23 mouse cellular contexts compared by ENCODE assay signal in genomic region chr2:36098021-36098420, GRCm38 (mm10). TPM values are rescaled to one million over a fixed set of nuclear protein-coding genes. Genes with fewer than 3 reads are reported as not detected.
A peak's percentile ranks its signal among the peaks of the same experiment; 100 is the strongest.
DNase-seq lines count a peak whose midpoint lies in the region; ATAC-seq lines count a peak whose summit lies in the region.
"Had no signal": no experiment of that assay in that cellular context is flagged by ENCODE, and none has a peak within 500 bp of the region (broad histone marks: within the 10 kb centered on the region; RNA-seq: fewer than 3 reads in every experiment).

No protein-coding gene starts in this region.

- peak overlapping the region; percentile 9; the same call in 1 of the 2 replicates for H3K9ac ChIP-seq in forebrain, embryonic 13.5 days
- no peak overlapping the region for H3K9ac ChIP-seq in neural tube, embryonic 12.5 days
- H3K9ac ChIP-seq in forebrain, embryonic 14.5 days (ENCODE audit: low read length), result peak overlapping the region; percentile 38
- H3K9ac ChIP-seq: hindbrain, embryonic 13.5 days; intestine, embryonic 15.5 days had no signal

- H3K4me3 ChIP-seq in forebrain, embryonic 13.5 days, result peak overlapping the region; percentile 22
- H3K4me3 ChIP-seq in forebrain, embryonic 10.5 days, result no peak overlapping the region
- peak overlapping the region; percentile 13; the same call in 1 of the 2 replicates for H3K4me3 ChIP-seq in neural tube, embryonic 12.5 days
- H3K4me3 ChIP-seq in forebrain, embryonic 14.5 days (ENCODE audit: low read depth, low read length), result peak overlapping the region; percentile 0; the same call in 1 of the 2 replicates
- H3K4me3 ChIP-seq: heart, embryonic 10.5 days; hindbrain, embryonic 13.5 days; intestine, embryonic 15.5 days had no signal

- DNase-seq in forebrain, embryonic 10.5 days (ENCODE audit: extremely low spot score, low spot score), result no peak
- no peak for DNase-seq in neural tube, embryonic 10.5 days (ENCODE audit: extremely low spot score, low spot score)
- DNase-seq in forebrain, embryonic 14.5 days (ENCODE audit: low spot score), result no peak
- DNase-seq in left cerebral cortex, adult 11 months (ENCODE audit: low spot score), result no peak
- no peak for DNase-seq in layer of hippocampus, adult 9-11 months
- DNase-seq: adrenal gland, postnatal 10 days; cerebellum, adult 11 months; cerebellum, adult 8-10 months; embryo, embryonic 11 days; gastrocnemius, postnatal 10 days; heart, adult 18-20 months; heart, postnatal 10 days; heart, postnatal 4 days had no signal

- ATAC-seq in forebrain, embryonic 13.5 days, result no peak
- ATAC-seq in neural tube, embryonic 12.5 days (ENCODE audit: low FRiP score, low read depth), result no peak
- ATAC-seq in forebrain, embryonic 14.5 days, result no peak
- ATAC-seq in megakaryocyte progenitor cell, adult 5-6 weeks (replicated peaks; ENCODE audit: poor library complexity), result no peak
- ATAC-seq: intestine, embryonic 15.5 days had no signal

- H3K36me3 ChIP-seq in forebrain, embryonic 13.5 days (ENCODE audit: poor library complexity, severe bottlenecking), result no peaks in the 10 kb centered on the region
- H3K36me3 ChIP-seq in forebrain, embryonic 10.5 days (replicated peaks), result no peaks in the 10 kb centered on the region
- H3K36me3 ChIP-seq in neural tube, embryonic 12.5 days, result no peaks in the 10 kb centered on the region
- H3K36me3 ChIP-seq in forebrain, embryonic 14.5 days (ENCODE audit: control insufficient read depth, insufficient read depth, low read length), result no peaks in the 10 kb centered on the region
- H3K36me3 ChIP-seq: heart, embryonic 10.5 days; hindbrain, embryonic 13.5 days; intestine, embryonic 15.5 days had no signal

- peak overlapping the region; percentile 64 for H3K4me2 ChIP-seq in forebrain, embryonic 13.5 days
- no peak overlapping the region for H3K4me2 ChIP-seq in neural tube, embryonic 12.5 days (replicated peaks)
- H3K4me2 ChIP-seq in forebrain, embryonic 14.5 days (ENCODE audit: low read length), result peak overlapping the region; percentile 52
- H3K4me2 ChIP-seq: hindbrain, embryonic 13.5 days; intestine, embryonic 15.5 days had no signal

- H3K27me3 ChIP-seq in forebrain, embryonic 13.5 days, result peaks cover 100% of the 10 kb centered on the region
- peaks cover 100% of the 10 kb centered on the region for H3K27me3 ChIP-seq in forebrain, embryonic 10.5 days (ENCODE audit: poor library complexity, severe bottlenecking)
- peaks cover 100% of the 10 kb centered on the region for H3K27me3 ChIP-seq in neural tube, embryonic 12.5 days (replicated peaks)
- H3K27me3 ChIP-seq in forebrain, embryonic 14.5 days (replicated peaks; ENCODE audit: control insufficient read depth, insufficient read depth, low read length), result peaks cover 88% of the 10 kb centered on the region

- peaks cover 6% of the 10 kb centered on the region; the same call in 1 of the 2 replicates for H3K4me1 ChIP-seq in forebrain, embryonic 13.5 days
- peaks cover 21% of the 10 kb centered on the region for H3K4me1 ChIP-seq in forebrain, embryonic 10.5 days
- H3K4me1 ChIP-seq in neural tube, embryonic 12.5 days, result peaks cover 13% of the 10 kb centered on the region; the same call in 1 of the 2 replicates
- H3K4me1 ChIP-seq in forebrain, embryonic 14.5 days (ENCODE audit: control insufficient read depth, insufficient read depth, low read length), result no peaks in the 10 kb centered on the region

- H3K27ac ChIP-seq in forebrain, embryonic 13.5 days, result 0 out of 2 replicates have a peak overlapping the region, but pooled peaks have one; percentile 15
- no peak overlapping the region for H3K27ac ChIP-seq in forebrain, embryonic 10.5 days
- H3K27ac ChIP-seq in neural tube, embryonic 12.5 days, result no peak overlapping the region
- no peak overlapping the region for H3K27ac ChIP-seq in forebrain, embryonic 14.5 days (ENCODE audit: low read depth, low read length)
- H3K27ac ChIP-seq: heart, embryonic 10.5 days; hindbrain, embryonic 13.5 days; intestine, embryonic 15.5 days had no signal

- H3K9me3 ChIP-seq in forebrain, embryonic 13.5 days (replicated peaks), result no peaks in the 10 kb centered on the region
- no peaks in the 10 kb centered on the region for H3K9me3 ChIP-seq in forebrain, embryonic 10.5 days
- H3K9me3 ChIP-seq in neural tube, embryonic 12.5 days, result no peaks in the 10 kb centered on the region
- H3K9me3 ChIP-seq in forebrain, embryonic 14.5 days (replicated peaks; ENCODE audit: control insufficient read depth, low read length), result no peaks in the 10 kb centered on the region
- H3K9me3 ChIP-seq: heart, embryonic 10.5 days; hindbrain, embryonic 13.5 days; intestine, embryonic 15.5 days had no signal

- WGBS in forebrain, embryonic 13.5 days, result 4% methylated on average over 5 of the region's 5 CpGs
- whole genome bisulfite sequencing in forebrain, embryonic 10.5 days, result 1% methylated on average over 5 of the region's 5 CpGs
- WGBS in neural tube, embryonic 12.5 days, result 2% methylated on average over 5 of the region's 5 CpGs
- WGBS in forebrain, embryonic 14.5 days, result 2% methylated on average over 5 of the region's 5 CpGs

RNA-seq across cellular contexts. Expression of gene Lhx6, which starts 7.2 kb away (rescaled TPM):
- 25.9 and 33.7 TPM in 2 replicates for polyA plus RNA-seq in forebrain, embryonic 13.5 days (2015; fragmentation: Nextera tagmentation; extraction: Ambion mirVana)
- polyA plus RNA-seq in forebrain, embryonic 10.5 days (2016; fragmentation: Nextera tagmentation; extraction: Ambion mirVana), result 2.2 and 2.8 TPM in 2 replicates
- 1.2 and 1.4 TPM in 2 replicates for polyA plus RNA-seq in neural tube, embryonic 12.5 days (2016; fragmentation: Nextera tagmentation; extraction: Ambion mirVana)
- 14.7 and 27.3 TPM in 2 replicates for polyA plus RNA-seq in forebrain, embryonic 14.5 days (2014; fragmentation: Nextera tagmentation; extraction: Ambion mirVana)
- total RNA-seq in megakaryocyte progenitor cell, adult 5-6 weeks (2015), result not detected in 2 replicates
- total RNA-seq in megakaryocyte progenitor cell, adult 5-6 weeks (2017), result not detected in 2 replicates
- total RNA-seq: common myeloid progenitor, adult 5-6 weeks had no signal

RNA-seq across cellular contexts. Expression of gene Mrrf, which starts 38.2 kb away (rescaled TPM):
- 25.7 and 27.2 TPM in 2 replicates for polyA plus RNA-seq in forebrain, embryonic 13.5 days (2015; fragmentation: Nextera tagmentation; extraction: Ambion mirVana)
- polyA plus RNA-seq in forebrain, embryonic 10.5 days (2016; fragmentation: Nextera tagmentation; extraction: Ambion mirVana), result 24.2 and 28.7 TPM in 2 replicates
- 23.1 and 23.8 TPM in 2 replicates for polyA plus RNA-seq in neural tube, embryonic 12.5 days (2016; fragmentation: Nextera tagmentation; extraction: Ambion mirVana)
- 37.2 and 39.9 TPM in 2 replicates for polyA plus RNA-seq in forebrain, embryonic 14.5 days (2014; fragmentation: Nextera tagmentation; extraction: Ambion mirVana)
- 21.4 and 21.6 TPM in 2 replicates for total RNA-seq in megakaryocyte progenitor cell, adult 5-6 weeks (2015)
- total RNA-seq in megakaryocyte progenitor cell, adult 5-6 weeks (2017), result 23.5 and 24.4 TPM in 2 replicates

RNA-seq across cellular contexts. Expression of gene Rbm18, which starts 38.6 kb away (rescaled TPM):
- polyA plus RNA-seq in forebrain, embryonic 13.5 days (2015; fragmentation: Nextera tagmentation; extraction: Ambion mirVana), result 140 and 143 TPM in 2 replicates
- 71.8 and 72.1 TPM in 2 replicates for polyA plus RNA-seq in forebrain, embryonic 10.5 days (2016; fragmentation: Nextera tagmentation; extraction: Ambion mirVana)
- polyA plus RNA-seq in neural tube, embryonic 12.5 days (2016; fragmentation: Nextera tagmentation; extraction: Ambion mirVana), result 127 and 128 TPM in 2 replicates
- polyA plus RNA-seq in forebrain, embryonic 14.5 days (2014; fragmentation: Nextera tagmentation; extraction: Ambion mirVana), result 166 and 187 TPM in 2 replicates
- 32.7 and 34.3 TPM in 2 replicates for total RNA-seq in megakaryocyte progenitor cell, adult 5-6 weeks (2015)
- total RNA-seq in megakaryocyte progenitor cell, adult 5-6 weeks (2017), result 21.0 and 22.2 TPM in 2 replicates

RNA-seq across cellular contexts. Expression of gene Morn5, which starts 48.8 kb away (rescaled TPM):
- polyA plus RNA-seq in forebrain, embryonic 13.5 days (2015; fragmentation: Nextera tagmentation; extraction: Ambion mirVana), result 2.0 and 4.1 TPM in 2 replicates
- 0.56 TPM in 1 of 2 replicates, not detected in the other for polyA plus RNA-seq in forebrain, embryonic 10.5 days (2016; fragmentation: Nextera tagmentation; extraction: Ambion mirVana)
- 0.48 and 0.50 TPM in 2 replicates for polyA plus RNA-seq in neural tube, embryonic 12.5 days (2016; fragmentation: Nextera tagmentation; extraction: Ambion mirVana)
- 2.6 and 3.4 TPM in 2 replicates for polyA plus RNA-seq in forebrain, embryonic 14.5 days (2014; fragmentation: Nextera tagmentation; extraction: Ambion mirVana)
- not detected in 2 replicates for total RNA-seq in megakaryocyte progenitor cell, adult 5-6 weeks (2015)
- total RNA-seq in megakaryocyte progenitor cell, adult 5-6 weeks (2017), result not detected in 2 replicates
- total RNA-seq: adrenal gland, postnatal 10 days; adrenal gland, postnatal 4 days; common myeloid progenitor, adult 5-6 weeks; gastrocnemius, postnatal 10 days; gastrocnemius, postnatal 4 days; heart, adult 18-20 months; heart, postnatal 10 days; heart, postnatal 4 days had no signal
- polyA plus RNA-seq: heart, embryonic 10.5 days; heart, embryonic 14.5 days had no signal

RNA-seq across cellular contexts. Expression of gene Ndufa8, which starts 48.8 kb away (rescaled TPM):
- polyA plus RNA-seq in forebrain, embryonic 13.5 days (2015; fragmentation: Nextera tagmentation; extraction: Ambion mirVana), result 222 and 237 TPM in 2 replicates
- 189 and 195 TPM in 2 replicates for polyA plus RNA-seq in forebrain, embryonic 10.5 days (2016; fragmentation: Nextera tagmentation; extraction: Ambion mirVana)
- polyA plus RNA-seq in neural tube, embryonic 12.5 days (2016; fragmentation: Nextera tagmentation; extraction: Ambion mirVana), result 202 and 212 TPM in 2 replicates
- polyA plus RNA-seq in forebrain, embryonic 14.5 days (2014; fragmentation: Nextera tagmentation; extraction: Ambion mirVana), result 283 and 287 TPM in 2 replicates
- 85.0 and 100 TPM in 2 replicates for total RNA-seq in megakaryocyte progenitor cell, adult 5-6 weeks (2015)
- total RNA-seq in megakaryocyte progenitor cell, adult 5-6 weeks (2017), result 42.4 and 53.3 TPM in 2 replicates
